Mouse (Mus musculus): ENCODE results near the gene Eif3g. TPM values are rescaled to one million over a fixed set of nuclear protein-coding genes. Genes with fewer than 3 reads are reported as not detected.

Gene Eif3g
- polyA plus RNA-seq, 1 experiment from 2014 or later, result 293 TPM

DNA sequence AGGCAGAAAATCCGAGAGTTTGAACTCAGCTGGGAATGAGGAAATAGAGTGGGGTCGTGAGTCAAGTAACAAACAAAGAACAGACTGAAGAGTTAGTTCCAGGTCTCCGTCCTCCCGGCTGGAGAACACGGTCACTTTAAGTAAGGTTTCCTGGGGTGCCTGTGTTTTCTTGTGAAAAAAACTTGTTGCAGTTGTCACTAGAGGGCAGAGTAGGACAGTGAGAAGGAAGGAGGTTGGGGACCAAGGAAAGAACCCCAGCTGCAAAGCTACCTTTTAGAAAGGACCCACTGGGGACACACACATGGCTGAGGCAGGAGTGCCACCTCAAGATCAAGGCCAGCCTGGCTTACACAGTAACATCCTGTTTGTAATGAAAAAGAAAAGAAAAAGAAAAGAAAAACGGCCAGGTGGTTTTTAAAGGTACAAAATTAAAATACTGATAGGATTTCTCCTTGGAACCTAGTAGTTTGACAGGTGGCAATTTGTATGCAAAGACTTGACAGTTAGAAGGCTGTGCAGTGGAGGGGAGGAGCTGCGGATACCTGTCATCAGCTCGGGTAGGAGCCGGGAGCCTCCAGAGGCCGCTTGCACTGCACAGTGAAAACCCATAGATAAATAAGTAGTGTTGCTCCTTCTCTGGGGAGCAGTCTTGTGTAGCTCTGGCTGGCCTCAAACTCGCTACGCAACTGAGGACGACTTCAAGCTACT, 3.2 kb upstream of the Eif3g start:
- ATAC-seq (ENCODE audit: insufficient read depth, low FRiP score), result no peak
- Histone ChIP-seq H3K4me1 (ENCODE audit: control insufficient read depth, insufficient read depth, low read length) (peaks cover 20% of the 10 kb centered on the region), H3K9me3 (replicated peaks; ENCODE audit: control insufficient read depth, low read length) (no peaks in the 10 kb centered on the region), H3K36me3 (ENCODE audit: control insufficient read depth, insufficient read depth, low read length) (peaks cover 9% of the 10 kb centered on the region), H3K4me3 (replicated peaks; ENCODE audit: low read length) (no peak overlapping the region), H3K27ac (ENCODE audit: low read length) (peak overlapping the region; percentile 27; the same call in 1 of the 2 replicates), H3K27me3 (ENCODE audit: control insufficient read depth, insufficient read depth, low read length) (no peaks in the 10 kb centered on the region), H3K9ac (ENCODE audit: low read length) (peak overlapping the region; percentile 54), H3K4me2 (ENCODE audit: low read depth, low read length) (0 out of 2 replicates have a peak overlapping the region, but pooled peaks have one; percentile 8)
- WGBS, result 12% methylated on average over 13 of the region's 13 CpGs

DNA sequence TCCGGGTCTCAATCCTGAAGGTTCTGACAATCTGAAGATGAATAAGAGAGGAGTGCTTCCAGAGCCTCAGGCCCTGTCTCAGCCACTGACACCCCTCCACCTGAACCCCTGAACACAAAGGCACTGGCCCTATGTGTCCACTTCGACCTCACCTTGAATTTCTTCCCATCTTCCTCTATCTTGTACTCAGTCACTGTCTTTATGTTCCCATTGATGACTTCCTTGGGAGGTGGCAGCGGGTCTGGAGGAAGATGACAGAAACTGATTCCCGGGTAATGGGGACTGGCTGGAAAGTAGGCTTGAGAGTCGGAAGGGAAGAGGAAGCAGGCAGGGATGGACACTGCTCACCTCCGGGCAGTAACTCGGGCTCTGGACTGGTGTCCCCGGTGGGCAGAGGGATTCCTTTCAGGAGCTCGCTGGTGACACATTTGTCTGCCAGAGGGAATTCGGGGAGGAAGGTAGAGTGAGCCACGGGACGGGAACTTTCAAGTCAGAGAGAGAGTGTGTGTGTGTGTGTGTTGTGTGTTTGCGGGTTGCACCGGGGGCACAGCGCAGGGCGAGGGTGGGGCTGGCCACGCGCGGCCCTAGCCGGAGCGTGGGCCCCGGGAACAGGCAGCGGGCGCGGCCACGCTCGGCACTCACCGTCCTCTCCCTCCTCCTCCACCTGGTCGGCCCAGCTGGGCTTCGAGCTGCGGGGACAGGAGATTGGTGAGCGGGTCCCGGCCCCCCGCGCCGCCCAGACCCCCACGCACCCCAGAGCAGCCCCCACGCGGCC, 500 bp downstream of the Eif3g start:
- H3K4me1 ChIP-seq (ENCODE audit: control insufficient read depth, insufficient read depth, low read length), result peaks cover 20% of the 10 kb centered on the region
- peak overlapping the region; percentile 83 for H3K4me2 ChIP-seq (ENCODE audit: low read depth, low read length)
- H3K9ac ChIP-seq (ENCODE audit: low read length), result peak overlapping the region; percentile 96
- ATAC-seq (ENCODE audit: insufficient read depth, low FRiP score), result peak; percentile 52
- H3K27ac ChIP-seq (ENCODE audit: low read length), result peak overlapping the region; percentile 72
- H3K27me3 ChIP-seq (ENCODE audit: control insufficient read depth, insufficient read depth, low read length), result no peaks in the 10 kb centered on the region
- H3K36me3 ChIP-seq (ENCODE audit: control insufficient read depth, insufficient read depth, low read length), result peaks cover 24% of the 10 kb centered on the region
- peak overlapping the region; percentile 89 for H3K4me3 ChIP-seq (replicated peaks; ENCODE audit: low read length)
- 3% methylated on average over 35 of the region's 39 CpGs for WGBS
- H3K9me3 ChIP-seq (replicated peaks; ENCODE audit: control insufficient read depth, low read length), result no peaks in the 10 kb centered on the region

DNA sequence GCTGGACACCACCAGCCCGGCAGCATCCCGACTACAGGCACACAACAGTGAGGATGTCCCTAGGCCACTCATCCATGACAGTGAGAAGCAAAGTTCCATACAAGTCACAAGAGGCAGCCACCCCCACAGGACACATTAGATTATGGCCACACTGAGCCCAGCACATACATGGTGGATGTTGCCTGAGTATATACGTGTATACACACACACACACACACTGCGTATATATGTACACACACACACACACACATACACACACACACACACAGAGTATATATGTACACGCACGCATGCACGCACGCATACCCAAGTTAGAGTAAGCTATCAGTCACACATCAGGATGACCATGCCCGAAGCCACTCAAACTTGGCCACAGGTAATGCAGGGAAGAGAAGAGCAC, 3.0 kb downstream of the Eif3g start:
- Histone ChIP-seq H3K27me3 (ENCODE audit: control insufficient read depth, insufficient read depth, low read length) (no peaks in the 10 kb centered on the region), H3K4me1 (ENCODE audit: control insufficient read depth, insufficient read depth, low read length) (peaks cover 12% of the 10 kb centered on the region), H3K9me3 (replicated peaks; ENCODE audit: control insufficient read depth, low read length) (no peaks in the 10 kb centered on the region), H3K9ac (ENCODE audit: low read length) (no peak overlapping the region), H3K27ac (ENCODE audit: low read length) (no peak overlapping the region), H3K4me3 (replicated peaks; ENCODE audit: low read length) (no peak overlapping the region), H3K4me2 (ENCODE audit: low read depth, low read length) (no peak overlapping the region), H3K36me3 (ENCODE audit: control insufficient read depth, insufficient read depth, low read length) (peaks cover 43% of the 10 kb centered on the region)
- WGBS, result 95% methylated on average over 9 of the region's 9 CpGs
- ATAC-seq (ENCODE audit: insufficient read depth, low FRiP score), result no peak

DNA sequence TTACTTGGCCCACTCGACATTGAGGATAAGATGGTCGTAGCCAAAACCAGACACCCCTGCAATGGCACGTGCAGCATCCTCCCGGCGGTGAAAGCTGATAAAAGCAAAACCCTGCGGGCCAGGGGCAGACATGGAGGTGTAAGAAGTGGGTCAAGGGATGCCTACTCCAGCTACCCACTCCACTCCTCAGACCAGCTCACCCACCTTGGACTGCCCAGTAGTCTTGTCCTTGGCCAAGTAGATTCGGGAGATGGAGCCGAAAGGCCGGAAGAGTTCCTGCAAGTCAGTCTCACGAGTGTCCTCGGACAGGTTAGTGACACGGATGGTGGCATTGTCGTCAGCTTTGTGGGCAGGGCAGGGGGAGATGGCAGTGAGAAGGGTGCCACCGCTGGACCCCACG, 3.8 kb downstream of the Eif3g start:
- Histone ChIP-seq H3K4me3 (replicated peaks; ENCODE audit: low read length) (no peak overlapping the region), H3K4me1 (ENCODE audit: control insufficient read depth, insufficient read depth, low read length) (peaks cover 13% of the 10 kb centered on the region), H3K9ac (ENCODE audit: low read length) (no peak overlapping the region), H3K27ac (ENCODE audit: low read length) (no peak overlapping the region), H3K27me3 (ENCODE audit: control insufficient read depth, insufficient read depth, low read length) (no peaks in the 10 kb centered on the region), H3K9me3 (replicated peaks; ENCODE audit: control insufficient read depth, low read length) (no peaks in the 10 kb centered on the region), H3K4me2 (ENCODE audit: low read depth, low read length) (no peak overlapping the region), H3K36me3 (ENCODE audit: control insufficient read depth, insufficient read depth, low read length) (peaks cover 51% of the 10 kb centered on the region)
- 89% methylated on average over 15 of the region's 15 CpGs for WGBS
- ATAC-seq (ENCODE audit: insufficient read depth, low FRiP score), result no peak

- Histone ChIP-seq H3K4me3 (replicated peaks; ENCODE audit: low read length) (no peak overlapping the region), H3K36me3 (ENCODE audit: control insufficient read depth, insufficient read depth, low read length) (peaks cover 55% of the 10 kb centered on the region), H3K9me3 (replicated peaks; ENCODE audit: control insufficient read depth, low read length) (no peaks in the 10 kb centered on the region), H3K4me1 (ENCODE audit: control insufficient read depth, insufficient read depth, low read length) (peaks cover 17% of the 10 kb centered on the region), H3K9ac (ENCODE audit: low read length) (no peak overlapping the region), H3K4me2 (ENCODE audit: low read depth, low read length) (no peak overlapping the region), H3K27me3 (ENCODE audit: control insufficient read depth, insufficient read depth, low read length) (no peaks in the 10 kb centered on the region), H3K27ac (ENCODE audit: low read length) (no peak overlapping the region)
- 84% methylated on average over 13 of the region's 13 CpGs for WGBS
- ATAC-seq (ENCODE audit: insufficient read depth, low FRiP score), result no peak
Observed at GRCm38 (mm10) chr9:20893590-20894343, 4.7 kb downstream of the Eif3g start.

GRCm38 (mm10) chr9:20893069-20893468, 5.4 kb downstream of the Eif3g start:
- peaks cover 55% of the 10 kb centered on the region for H3K36me3 ChIP-seq (ENCODE audit: control insufficient read depth, insufficient read depth, low read length)
- no peaks in the 10 kb centered on the region for H3K27me3 ChIP-seq (ENCODE audit: control insufficient read depth, insufficient read depth, low read length)
- H3K9ac ChIP-seq (ENCODE audit: low read length), result no peak overlapping the region
- no peak for ATAC-seq (ENCODE audit: insufficient read depth, low FRiP score)
- H3K4me2 ChIP-seq (ENCODE audit: low read depth, low read length), result no peak overlapping the region
- WGBS, result 56% methylated on average over 5 of the region's 5 CpGs
- H3K4me3 ChIP-seq (replicated peaks; ENCODE audit: low read length), result no peak overlapping the region
- H3K4me1 ChIP-seq (ENCODE audit: control insufficient read depth, insufficient read depth, low read length), result peaks cover 15% of the 10 kb centered on the region
- no peaks in the 10 kb centered on the region for H3K9me3 ChIP-seq (replicated peaks; ENCODE audit: control insufficient read depth, low read length)
- no peak overlapping the region for H3K27ac ChIP-seq (ENCODE audit: low read length)

DNA sequence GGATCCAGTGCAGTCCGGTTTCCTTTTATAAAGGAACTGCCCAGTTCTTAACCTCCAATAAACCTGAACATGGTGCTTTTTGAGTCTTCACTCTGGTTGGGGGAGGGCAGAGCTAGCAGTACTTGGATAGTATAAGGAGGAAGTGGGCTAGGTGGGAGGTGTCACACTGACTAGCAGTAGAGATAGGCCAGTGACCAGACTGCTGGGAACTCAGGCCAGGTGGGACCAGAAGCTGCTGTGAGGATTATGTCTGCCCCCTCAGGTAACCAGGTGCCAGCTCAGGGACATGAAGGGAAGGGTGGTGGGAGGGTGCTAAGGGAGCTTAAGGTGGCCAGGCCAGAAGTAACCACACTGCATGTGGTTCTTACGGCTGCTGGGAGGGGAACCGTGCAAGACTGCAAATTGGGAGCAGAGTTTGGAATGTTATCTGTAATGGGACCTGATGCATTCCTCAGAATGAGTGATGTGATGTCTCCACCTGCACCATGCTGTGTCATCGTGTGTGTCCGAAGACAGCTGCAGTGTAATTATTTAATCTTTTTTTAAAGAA, 6.2 kb downstream of the Eif3g start:
- Histone ChIP-seq H3K36me3 (ENCODE audit: control insufficient read depth, insufficient read depth, low read length) (peaks cover 55% of the 10 kb centered on the region), H3K4me2 (ENCODE audit: low read depth, low read length) (no peak overlapping the region), H3K4me3 (replicated peaks; ENCODE audit: low read length) (no peak overlapping the region), H3K9ac (ENCODE audit: low read length) (no peak overlapping the region), H3K9me3 (replicated peaks; ENCODE audit: control insufficient read depth, low read length) (no peaks in the 10 kb centered on the region), H3K27me3 (ENCODE audit: control insufficient read depth, insufficient read depth, low read length) (no peaks in the 10 kb centered on the region), H3K4me1 (ENCODE audit: control insufficient read depth, insufficient read depth, low read length) (peaks cover 10% of the 10 kb centered on the region), H3K27ac (ENCODE audit: low read length) (no peak overlapping the region)
- ATAC-seq (ENCODE audit: insufficient read depth, low FRiP score), result no peak
- WGBS, result 53% methylated on average over 5 of the region's 5 CpGs

- H3K4me3 ChIP-seq (replicated peaks; ENCODE audit: low read length), result no peak overlapping the region
- peaks cover 55% of the 10 kb centered on the region for H3K36me3 ChIP-seq (ENCODE audit: control insufficient read depth, insufficient read depth, low read length)
- H3K9ac ChIP-seq (ENCODE audit: low read length), result no peak overlapping the region
- WGBS, result 66% methylated on average over 26 of the region's 26 CpGs
- H3K27ac ChIP-seq (ENCODE audit: low read length), result no peak overlapping the region
- H3K4me2 ChIP-seq (ENCODE audit: low read depth, low read length), result no peak overlapping the region
- no peaks in the 10 kb centered on the region for H3K27me3 ChIP-seq (ENCODE audit: control insufficient read depth, insufficient read depth, low read length)
- no peak for ATAC-seq (ENCODE audit: insufficient read depth, low FRiP score)
- peaks cover 6% of the 10 kb centered on the region; the same call in 1 of the 2 replicates for H3K4me1 ChIP-seq (ENCODE audit: control insufficient read depth, insufficient read depth, low read length)
- H3K9me3 ChIP-seq (replicated peaks; ENCODE audit: control insufficient read depth, low read length), result no peaks in the 10 kb centered on the region
Observed at GRCm38 (mm10) chr9:20891339-20892103, 6.9 kb downstream of the Eif3g start.

All from stomach, embryonic 16.5 days (tissue).